Mouse (Mus musculus) A20 (cell line): ENCODE results near the gene Garem2.
A peak's percentile ranks its signal among the peaks of the same experiment; 100 is the strongest.
"Not testable (repeated sequence)": the region's sequence is repeated elsewhere in the genome, so short reads cannot be mapped to it uniquely, and the experiment has no call there.

Experiments
- DNase-seq: peaks from one replicate; pipeline ENCODE4 v3.0.0-alpha.2; 2011; ENCODE audit warnings: low read depth, low spot score

The Garem2 gene

GRCm38 (mm10) chr5:30104841-30105667, at the start of gene Garem2:
Garem2 (plus strand) TSS chr5:30105161.
- DNase-seq, result no peak

GRCm38 (mm10) chr5:30058216-30058731, 46.7 kb upstream of the Garem2 start:
- DNase-seq, result no peak

GRCm38 (mm10) chr5:30059607-30060006, 45.4 kb upstream of the Garem2 start:
- not testable (repeated sequence) for DNase-seq

- DNase-seq, result no peak
These were observed 37.2 kb upstream of the Garem2 start for GRCm38 (mm10) chr5:30067726-30068125.

- no peak for DNase-seq
These were observed 33.3 kb upstream of the Garem2 start for GRCm38 (mm10) chr5:30071677-30072076.

GRCm38 (mm10) chr5:30072377-30072776, 32.6 kb upstream of the Garem2 start:
- DNase-seq, result peak; percentile 34

GRCm38 (mm10) chr5:30072825-30073821, 31.8 kb upstream of the Garem2 start, which contains the start of gene Tyms:
Tyms (minus strand) TSS chr5:30073617.
- DNase-seq, result peak; percentile 88

- DNase-seq, result peak; percentile 56
These were observed 12.3 kb upstream of the Garem2 start for GRCm38 (mm10) chr5:30092701-30093100.

- no peak for DNase-seq
These were observed 10.6 kb upstream of the Garem2 start for GRCm38 (mm10) chr5:30094399-30094798.

GRCm38 (mm10) chr5:30095731-30096130, 9.2 kb upstream of the Garem2 start:
- DNase-seq, result no peak

- no peak for DNase-seq
These were observed 6.7 kb upstream of the Garem2 start for GRCm38 (mm10) chr5:30098260-30098659.

- DNase-seq, result no peak
These were observed 1.6 kb upstream of the Garem2 start for GRCm38 (mm10) chr5:30103340-30103739.

- DNase-seq, result no peak
These were observed 622 bp upstream of the Garem2 start for GRCm38 (mm10) chr5:30104339-30104738.

- no peak for DNase-seq
These were observed 823 bp downstream of the Garem2 start, which contains the start of gene 3110082J24Rik for GRCm38 (mm10) chr5:30105668-30106300. 3110082J24Rik (minus strand) TSS chr5:30106086.

GRCm38 (mm10) chr5:30106756-30107155, 1.8 kb downstream of the Garem2 start:
- no peak for DNase-seq

- no peak for DNase-seq
These were observed 2.2 kb downstream of the Garem2 start for GRCm38 (mm10) chr5:30107186-30107585.

- no peak for DNase-seq
These were observed 2.7 kb downstream of the Garem2 start for GRCm38 (mm10) chr5:30107611-30108041.

- DNase-seq, result no peak
These were observed 3.3 kb downstream of the Garem2 start for GRCm38 (mm10) chr5:30108233-30108632.

GRCm38 (mm10) chr5:30109899-30110298, 4.9 kb downstream of the Garem2 start:
- DNase-seq, result no peak

- DNase-seq, result no peak
These were observed 5.6 kb downstream of the Garem2 start for GRCm38 (mm10) chr5:30110371-30111060.

- no peak for DNase-seq
These were observed 6.2 kb downstream of the Garem2 start for GRCm38 (mm10) chr5:30111126-30111525.
